Mouse (Mus musculus) forebrain, embryonic 16.5 days (tissue): ENCODE results near the gene Fam102b. TPM values are rescaled to one million over a fixed set of nuclear protein-coding genes. Genes with fewer than 3 reads are reported as not detected.

Experiments used
- microRNA-seq: library from miRNA; unstranded; fragments of <30 nt; microRNA quantifications from one replicate; pipeline ENCODE4, GENCODE M21; 2017
- polyA plus RNA-seq: library from polyadenylated mRNA; unstranded; fragments of >200 nt; fragmentation: Nextera tagmentation; extraction: Ambion mirVana; gene quantifications from 2 replicates; pipeline ENCODE4 v1.2.1, GENCODE M21; 2015

The Fam102b gene
- polyA plus RNA-seq, 1 experiment from 2014 or later: 10.4 TPM

Small RNA genes within 50 kb of the gene (microRNA-seq; reads per million reads assigned to microRNA genes)
- not detected for gene Gm44384

Other genes starting within 250 kb of the Fam102b start
- gene Stxbp3, start 187.1 kb downstream of the Fam102b start, polyA plus RNA-seq: 12.8 and 14.5 TPM in 2 replicates
- gene Fndc7, start 137.6 kb downstream of the Fam102b start, polyA plus RNA-seq: not detected in 2 replicates
- 59.0 and 66.5 TPM in 2 replicates for gene Prpf38b, start 115.9 kb downstream of the Fam102b start, polyA plus RNA-seq
- gene Henmt1, start 87.7 kb downstream of the Fam102b start, polyA plus RNA-seq: 1.2 and 1.7 TPM in 2 replicates
- gene Gm9857, start 87.2 kb downstream of the Fam102b start, polyA plus RNA-seq: 0.71 and 1.3 TPM in 2 replicates
- gene Slc25a54, start 52.9 kb upstream of the Fam102b start, polyA plus RNA-seq: not detected in 2 replicates
- gene Slc25a24, start 95.5 kb upstream of the Fam102b start, polyA plus RNA-seq: 4.3 and 6.1 TPM in 2 replicates